Mouse (Mus musculus) embryonic fibroblast, embryonic 13.5 days (primary cell): Measurements from ENCODE around the gene Gm17093. TPM values are rescaled to one million over a fixed set of nuclear protein-coding genes. Genes with fewer than 3 reads are reported as not detected.
"Not testable (repeated sequence)": the region's sequence is repeated elsewhere in the genome, so short reads cannot be mapped to it uniquely, and the experiment has no call there.

Experiments used
- H3K27ac ChIP-seq: 2 replicates; pipeline ENCODE4 v1.5.1; 2012; ENCODE audit warnings: low read length, control low read depth, inconsistent platforms; ENCODE audit not compliant: insufficient read depth
- H3K4me1 ChIP-seq: 2 replicates; pipeline ENCODE4 v1.6.1; 2011; ENCODE audit warnings: low read length; ENCODE audit not compliant: control insufficient read depth, insufficient read depth
- H3K4me3 ChIP-seq: 2 replicates; pipeline ENCODE4 v1.5.1; 2011; ENCODE audit warnings: mild to moderate bottlenecking, control low read depth, low read length; ENCODE audit not compliant: insufficient read depth
- polyA plus RNA-seq: library from polyadenylated mRNA; stranded (reverse); fragments of >200 nt; gene quantifications from 2 replicates; pipeline ENCODE4 v1.2.4, GENCODE M21; 2011; ENCODE audit warnings: low read depth; ENCODE audit not compliant: missing spikeins, insufficient read length

Gm17093 gene
- polyA plus RNA-seq = not detected in 2 replicates

DNA sequence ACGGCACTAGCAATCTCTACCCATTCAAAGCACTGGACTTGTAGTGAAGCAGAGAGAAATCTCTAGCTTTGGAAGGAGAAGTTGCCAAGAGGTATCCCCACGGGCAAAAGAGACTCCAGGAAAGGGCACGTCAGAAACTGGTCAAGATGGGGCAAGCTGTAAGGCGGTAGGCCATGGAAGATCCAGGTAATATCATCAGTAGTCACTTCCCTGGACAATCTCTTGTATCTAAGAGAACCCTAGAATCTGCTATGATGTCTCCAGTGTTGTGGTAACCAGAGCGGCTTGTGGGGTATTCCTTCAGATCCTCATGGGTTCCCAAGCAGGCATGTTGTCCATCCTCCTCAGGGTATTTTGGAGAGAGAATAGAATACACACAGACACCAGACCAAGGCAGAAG, at the start of gene Gm17093:
TSS of gene Gm17093 (plus strand) at position 301 of the 400 bp plus-strand sequence.
- H3K27ac ChIP-seq, H3K4me1 ChIP-seq, H3K4me3 ChIP-seq: not testable (repeated sequence)

DNA sequence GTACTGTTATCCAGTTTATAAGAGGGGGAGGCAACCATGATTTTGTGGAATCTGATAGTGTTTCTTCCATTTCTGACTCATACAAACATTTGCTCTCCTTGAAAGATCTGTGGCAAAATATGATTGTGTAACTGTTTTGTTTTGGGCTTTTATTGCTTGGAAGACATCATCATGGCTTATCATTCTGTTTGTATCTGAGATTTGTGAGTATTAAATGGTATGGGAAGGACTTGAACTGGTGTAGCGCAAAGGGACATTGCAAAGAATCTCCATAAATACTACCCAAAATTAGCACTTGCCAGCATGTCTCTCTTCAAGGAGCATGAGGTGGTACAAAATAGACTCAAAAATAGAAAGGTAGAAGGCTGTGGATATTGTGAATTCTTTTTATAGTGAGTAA, 25.9 kb upstream of the Gm17093 start, which contains the start of gene BC061237:
TSS of gene BC061237 (plus strand) at position 301 of the 400 bp plus-strand sequence.
- H3K4me3 ChIP-seq = not testable (repeated sequence)

DNA sequence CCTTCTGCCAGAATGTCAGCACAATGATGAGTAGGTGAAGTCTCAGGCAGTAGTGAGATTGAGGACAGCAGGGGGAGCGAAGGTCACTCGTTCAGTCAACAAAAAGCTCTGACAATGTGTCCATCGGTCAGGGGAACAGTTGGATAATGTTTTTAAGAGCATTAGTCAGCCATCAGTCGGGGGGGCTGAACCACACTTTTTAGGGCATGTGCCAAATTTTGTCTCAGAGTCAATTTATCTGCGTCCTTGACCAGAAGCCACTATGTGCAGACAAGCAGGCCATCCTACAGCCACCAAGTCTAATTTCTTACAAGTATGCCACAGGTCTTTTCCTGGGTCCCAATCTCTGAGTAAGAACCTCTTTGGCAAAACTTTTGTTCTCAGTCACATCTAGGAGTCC, 29.9 kb downstream of the Gm17093 start:
- not testable (repeated sequence) for H3K4me3 ChIP-seq, H3K4me1 ChIP-seq, H3K27ac ChIP-seq

More for the DNA sequence above, 25.9 kb upstream of the Gm17093 start, which contains the start of gene BC061237:
- not testable (repeated sequence) for H3K4me1 ChIP-seq, H3K27ac ChIP-seq

Other genes starting within 250 kb of the Gm17093 start
- not detected in 2 replicates for gene Gm8220, start 232.7 kb upstream of the Gm17093 start, polyA plus RNA-seq
- not detected in 2 replicates for gene Gm5930, start 179.7 kb upstream of the Gm17093 start, polyA plus RNA-seq
- not detected in 2 replicates for gene Gm8229, start 152.9 kb upstream of the Gm17093 start, polyA plus RNA-seq
- not detected in 2 replicates for gene Gm3371, start 107.6 kb upstream of the Gm17093 start, polyA plus RNA-seq
- not detected in 2 replicates for gene Gm8232, start 84.6 kb upstream of the Gm17093 start, polyA plus RNA-seq
- not detected in 2 replicates for gene BC061237, start 25.8 kb upstream of the Gm17093 start, polyA plus RNA-seq
- not detected in 2 replicates for gene Gm8247, start 64.9 kb downstream of the Gm17093 start, polyA plus RNA-seq
- not detected in 2 replicates for gene Gm5624, start 109.7 kb downstream of the Gm17093 start, polyA plus RNA-seq
- not detected in 2 replicates for gene Gm8257, start 188.2 kb downstream of the Gm17093 start, polyA plus RNA-seq
- not detected in 2 replicates for gene Gm8267, start 232.1 kb downstream of the Gm17093 start, polyA plus RNA-seq